In genomic region chr11:69901993-69902392, GRCm38 (mm10) we compare ENCODE assay signal across 8 mouse cellular contexts. TPM values are rescaled to one million over a fixed set of nuclear protein-coding genes. Genes with fewer than 3 reads are reported as not detected.
DNase-seq lines count a peak whose midpoint lies in the region; ATAC-seq and TF ChIP-seq lines count a peak whose summit lies in the region.

No protein-coding gene starts in this region.

- ATAC-seq in kidney, embryonic 15.5 days (replicated peaks; ENCODE audit: low FRiP score), result peak; percentile 3; the same call in 1 of the 2 replicates
- no peak; the same call in 1 of the 2 replicates for ATAC-seq in forebrain, embryonic 14.5 days
- ATAC-seq in liver, embryonic 14.5 days (ENCODE audit: insufficient read depth), result peak; percentile 6; the same call in 1 of the 2 replicates

- DNase-seq in kidney, postnatal 36 days, result no peak
- peak; percentile 46 for DNase-seq in MN1 (ENCODE audit: low spot score)
- DNase-seq in forebrain, embryonic 14.5 days (ENCODE audit: low spot score), result no peak
- DNase-seq in liver, embryonic 14.5 days (ENCODE audit: low read depth in 3 of 3, low spot score in 3 of 3), result no peak
- no peak for DNase-seq in layer of hippocampus, postnatal 14 days (ENCODE audit: low spot score in 2 of 2)
- DNase-seq in adrenal gland, postnatal 25 days, result no peak
- DNase-seq in thymus, postnatal 14 days, result no peak

- WGBS in kidney, embryonic 15.5 days, result 0% methylated on average over 39 of the region's 39 CpGs
- WGBS in forebrain, embryonic 14.5 days, result under 1% methylated on average over 34 of the region's 39 CpGs
- WGBS in liver, embryonic 14.5 days (ENCODE audit: insufficient replicate concordance), result under 1% methylated on average over 39 of the region's 39 CpGs

- no peak for TF ChIP-seq CTCF in liver, embryonic 14.5 days (IDR thresholded peaks at IDR 0.05; ENCODE audit: low read depth)

- H3K4me2 ChIP-seq in kidney, embryonic 15.5 days, result peak overlapping the region; percentile 97
- H3K4me2 ChIP-seq in forebrain, embryonic 14.5 days (ENCODE audit: low read length), result peak overlapping the region; percentile 87
- H3K4me2 ChIP-seq in liver, embryonic 14.5 days (ENCODE audit: low read depth), result peak overlapping the region; percentile 80

- peaks cover 37% of the 10 kb centered on the region for H3K36me3 ChIP-seq in kidney, embryonic 15.5 days
- peaks cover 36% of the 10 kb centered on the region for H3K36me3 ChIP-seq in forebrain, embryonic 14.5 days (ENCODE audit: control insufficient read depth, insufficient read depth, low read length)
- H3K36me3 ChIP-seq in liver, embryonic 14.5 days (replicated peaks; ENCODE audit: control insufficient read depth, insufficient read depth, low read depth), result peaks cover 28% of the 10 kb centered on the region

- no peaks in the 10 kb centered on the region for H3K27me3 ChIP-seq in kidney, embryonic 15.5 days
- no peaks in the 10 kb centered on the region for H3K27me3 ChIP-seq in forebrain, embryonic 14.5 days (replicated peaks; ENCODE audit: control insufficient read depth, insufficient read depth, low read length)
- no peaks in the 10 kb centered on the region; the same call in 1 of the 2 replicates for H3K27me3 ChIP-seq in liver, embryonic 14.5 days (ENCODE audit: control insufficient read depth, insufficient read depth, low read length)

- peak overlapping the region; percentile 96 for H3K4me3 ChIP-seq in kidney, embryonic 15.5 days (replicated peaks)
- peak overlapping the region; percentile 87 for H3K4me3 ChIP-seq in forebrain, embryonic 14.5 days (ENCODE audit: low read depth, low read length)
- peak overlapping the region; percentile 84 to 98 for H3K4me3 ChIP-seq in liver, embryonic 14.5 days (ENCODE audit: insufficient read depth in 1 of 2, low read depth in 2 of 2, low read length in 2 of 2)

- H3K27ac ChIP-seq in kidney, embryonic 15.5 days, result peak overlapping the region; percentile 99
- peak overlapping the region; percentile 92 for H3K27ac ChIP-seq in forebrain, embryonic 14.5 days (ENCODE audit: low read depth, low read length)
- H3K27ac ChIP-seq in liver, embryonic 14.5 days, result peak overlapping the region; percentile 82

- H3K4me1 ChIP-seq in kidney, embryonic 15.5 days, result peaks cover 31% of the 10 kb centered on the region
- H3K4me1 ChIP-seq in forebrain, embryonic 14.5 days (ENCODE audit: control insufficient read depth, insufficient read depth, low read length), result peaks cover 18% of the 10 kb centered on the region
- peaks cover 7 to 13% of the 10 kb centered on the region in 2 experiments for H3K4me1 ChIP-seq in liver, embryonic 14.5 days (replicated peaks; ENCODE audit: control insufficient read depth in 2 of 2, insufficient read depth in 2 of 2, low read length in 1 of 2)

- H3K9me3 ChIP-seq in kidney, embryonic 15.5 days (replicated peaks), result no peaks in the 10 kb centered on the region
- H3K9me3 ChIP-seq in forebrain, embryonic 14.5 days (replicated peaks; ENCODE audit: control insufficient read depth, low read length), result no peaks in the 10 kb centered on the region
- no peaks in the 10 kb centered on the region for H3K9me3 ChIP-seq in liver, embryonic 14.5 days (ENCODE audit: control insufficient read depth, low read length)

- peak overlapping the region; percentile 93 for H3K9ac ChIP-seq in kidney, embryonic 15.5 days
- peak overlapping the region; percentile 91 for H3K9ac ChIP-seq in forebrain, embryonic 14.5 days (ENCODE audit: low read length)
- H3K9ac ChIP-seq in liver, embryonic 14.5 days (replicated peaks), result peak overlapping the region; percentile 91

- TF ChIP-seq EP300 in liver, embryonic 14.5 days (IDR thresholded peaks at IDR 0.05; ENCODE audit: low read depth), result no peak

RNA-seq across cellular contexts. Expression of gene Neurl4, which starts 1.1 kb away (rescaled TPM):
- polyA plus RNA-seq in kidney, embryonic 15.5 days (2015; fragmentation: Nextera tagmentation; extraction: Ambion mirVana), result 9.3 and 10.8 TPM in 2 replicates
- polyA plus RNA-seq in forebrain, embryonic 14.5 days (2014; fragmentation: Nextera tagmentation; extraction: Ambion mirVana), result 16.7 and 23.8 TPM in 2 replicates
- polyA plus RNA-seq in liver, embryonic 14.5 days (2012; rRNA removed), result 13.1 and 20.5 TPM in 2 replicates
- 2.5 and 3.4 TPM in 2 replicates for polyA plus RNA-seq in liver, embryonic 14.5 days (2014; fragmentation: Nextera tagmentation; extraction: Ambion mirVana)
- 100 to 1,000 TPM; 108 to 124 TPM for total RNA-seq in layer of hippocampus, postnatal 14 days (2021)
- total RNA-seq in adrenal gland, postnatal 25 days (2021), result 52.4 and 55.5 TPM in 2 replicates

RNA-seq across cellular contexts. Expression of gene 2810408A11Rik, which starts 1.2 kb away (rescaled TPM):
- polyA plus RNA-seq in kidney, embryonic 15.5 days (2015; fragmentation: Nextera tagmentation; extraction: Ambion mirVana), result 12.6 and 13.0 TPM in 2 replicates
- 15.0 and 18.6 TPM in 2 replicates for polyA plus RNA-seq in forebrain, embryonic 14.5 days (2014; fragmentation: Nextera tagmentation; extraction: Ambion mirVana)
- polyA plus RNA-seq in liver, embryonic 14.5 days (2012; rRNA removed), result 0.40 and 0.48 TPM in 2 replicates
- 0.93 and 1.7 TPM in 2 replicates for polyA plus RNA-seq in liver, embryonic 14.5 days (2014; fragmentation: Nextera tagmentation; extraction: Ambion mirVana)
- total RNA-seq in layer of hippocampus, postnatal 14 days (2021), result 1 to 10 TPM; 1.5 to 2.1 TPM
- total RNA-seq in adrenal gland, postnatal 25 days (2021), result 1.2 and 2.6 TPM in 2 replicates

RNA-seq across cellular contexts. Expression of gene Acap1, which starts 6.7 kb away (rescaled TPM):
- 0.58 and 0.62 TPM in 2 replicates for polyA plus RNA-seq in kidney, embryonic 15.5 days (2015; fragmentation: Nextera tagmentation; extraction: Ambion mirVana)
- 0.10 and 0.17 TPM in 2 replicates for polyA plus RNA-seq in forebrain, embryonic 14.5 days (2014; fragmentation: Nextera tagmentation; extraction: Ambion mirVana)
- polyA plus RNA-seq in liver, embryonic 14.5 days (2012; rRNA removed), result 2.7 and 2.8 TPM in 2 replicates
- polyA plus RNA-seq in liver, embryonic 14.5 days (2014; fragmentation: Nextera tagmentation; extraction: Ambion mirVana), result 2.9 and 3.3 TPM in 2 replicates
- total RNA-seq in layer of hippocampus, postnatal 14 days (2021), result under 1 TPM in 1 of 2 experiments, not detected in 1; 0.30 TPM
- total RNA-seq in adrenal gland, postnatal 25 days (2021), result 0.30 TPM in 1 of 2 replicates, not detected in the other

RNA-seq across cellular contexts. Expression of gene Gps2, which starts 11.7 kb away (rescaled TPM):
- 77.8 and 86.2 TPM in 2 replicates for polyA plus RNA-seq in kidney, embryonic 15.5 days (2015; fragmentation: Nextera tagmentation; extraction: Ambion mirVana)
- polyA plus RNA-seq in forebrain, embryonic 14.5 days (2014; fragmentation: Nextera tagmentation; extraction: Ambion mirVana), result 62.9 and 67.8 TPM in 2 replicates
- 79.5 and 93.1 TPM in 2 replicates for polyA plus RNA-seq in liver, embryonic 14.5 days (2012; rRNA removed)
- 82.7 and 91.2 TPM in 2 replicates for polyA plus RNA-seq in liver, embryonic 14.5 days (2014; fragmentation: Nextera tagmentation; extraction: Ambion mirVana)
- total RNA-seq in layer of hippocampus, postnatal 14 days (2021), result 10 to 100 TPM; 28.5 to 29.3 TPM
- total RNA-seq in adrenal gland, postnatal 25 days (2021), result 62.5 and 70.2 TPM in 2 replicates

RNA-seq across cellular contexts. Expression of gene Eif5a, which starts 19.8 kb away (rescaled TPM):
- 1,729 and 1,795 TPM in 2 replicates for polyA plus RNA-seq in kidney, embryonic 15.5 days (2015; fragmentation: Nextera tagmentation; extraction: Ambion mirVana)
- polyA plus RNA-seq in forebrain, embryonic 14.5 days (2014; fragmentation: Nextera tagmentation; extraction: Ambion mirVana), result 1,251 and 1,277 TPM in 2 replicates
- polyA plus RNA-seq in liver, embryonic 14.5 days (2012; rRNA removed), result 652 and 846 TPM in 2 replicates
- polyA plus RNA-seq in liver, embryonic 14.5 days (2014; fragmentation: Nextera tagmentation; extraction: Ambion mirVana), result 1,316 and 1,415 TPM in 2 replicates
- 100 to 1,000 TPM; 446 to 451 TPM for total RNA-seq in layer of hippocampus, postnatal 14 days (2021)
- total RNA-seq in adrenal gland, postnatal 25 days (2021), result 542 and 558 TPM in 2 replicates
